Mouse (Mus musculus): ENCODE data around the gene Srsf7. TPM values are rescaled to one million over a fixed set of nuclear protein-coding genes. Genes with fewer than 3 reads are reported as not detected.
A peak's percentile ranks its signal among the peaks of the same experiment; 100 is the strongest.
"Not testable (repeated sequence)": the region's sequence is repeated elsewhere in the genome, so short reads cannot be mapped to it uniquely, and the experiment has no call there.

The Srsf7 gene
- total RNA-seq, 2 experiments from 2014 or later = 42.8 to 51.6 TPM

DNA sequence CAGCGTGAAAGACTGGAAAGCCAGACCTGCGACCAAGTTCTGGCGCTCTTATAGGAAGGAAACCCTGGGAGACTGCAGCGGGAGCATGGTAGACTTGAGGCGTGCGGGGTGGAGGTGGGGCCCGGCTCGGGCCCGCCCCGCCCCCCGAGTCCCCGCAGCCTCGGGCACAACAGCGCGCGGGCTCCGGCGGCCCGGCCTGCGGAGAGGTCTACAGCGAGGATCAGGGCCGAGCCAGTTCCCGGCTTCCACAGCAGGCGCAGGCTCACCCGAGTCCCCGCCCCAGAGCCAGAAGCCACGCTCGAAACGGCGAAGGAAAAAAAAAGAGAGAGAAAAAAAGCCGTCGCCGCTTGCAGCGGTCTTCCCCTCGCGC lies 821 bp downstream of the Srsf7 start:
- DNase-seq = no peak
- intact Hi-C loops (cut with DNase I) = no loop called here

DNA sequence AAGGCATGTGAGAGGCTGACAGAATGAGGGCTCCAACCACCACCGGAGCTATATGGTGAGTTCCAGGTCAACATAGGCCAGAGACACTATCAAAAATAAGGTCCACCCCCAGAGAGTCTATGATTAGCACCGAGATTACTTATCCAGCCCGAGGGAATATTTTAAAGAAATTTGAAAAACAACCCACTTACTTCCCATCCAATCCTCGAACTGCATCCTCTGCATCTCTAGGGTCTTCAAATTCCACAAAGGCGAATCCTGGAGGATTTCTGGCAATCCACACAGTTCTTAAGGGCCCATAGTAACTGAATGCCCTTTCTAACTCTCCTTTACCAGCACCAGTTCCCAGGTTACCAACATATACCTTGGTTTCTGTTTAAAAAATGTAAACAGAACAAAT lies 1.4 kb downstream of the Srsf7 start:
- intact Hi-C loops (cut with DNase I) = no loop called here

DNA sequence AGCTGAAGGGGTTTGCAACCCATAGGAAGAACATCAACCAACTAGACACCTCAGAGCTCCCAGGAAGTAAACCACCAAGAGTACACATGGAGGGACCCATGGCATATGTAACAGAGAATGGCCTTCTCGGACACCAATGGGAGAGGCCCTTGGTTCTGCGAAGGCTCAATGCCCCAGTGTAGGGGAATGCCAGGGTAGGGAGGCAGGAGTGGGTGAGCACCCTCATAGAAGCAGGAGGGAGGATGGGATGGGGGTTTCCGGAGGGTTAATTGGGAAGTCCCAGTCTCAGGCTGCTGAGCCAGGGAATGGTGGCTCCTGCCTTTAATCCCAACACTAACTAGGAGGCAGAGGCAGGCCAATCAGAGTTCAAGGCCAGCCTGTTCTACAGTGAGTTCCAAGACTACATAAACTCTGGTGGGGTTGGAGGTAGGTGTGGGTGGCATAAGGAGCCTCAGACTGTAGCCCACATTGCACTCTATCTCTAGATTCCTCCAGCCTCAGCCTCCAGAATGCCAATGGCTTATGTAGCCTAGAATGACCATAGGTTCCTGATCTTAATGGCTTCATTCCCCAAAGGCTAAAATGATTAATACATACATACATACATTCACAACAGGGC lies 7.8 kb downstream of the Srsf7 start:
- intact Hi-C loops (cut with DNase I) = no loop called here
- DNase-seq = no peak

More for the DNA sequence above, 1.4 kb downstream of the Srsf7 start:
- DNase-seq = no peak

DNA sequence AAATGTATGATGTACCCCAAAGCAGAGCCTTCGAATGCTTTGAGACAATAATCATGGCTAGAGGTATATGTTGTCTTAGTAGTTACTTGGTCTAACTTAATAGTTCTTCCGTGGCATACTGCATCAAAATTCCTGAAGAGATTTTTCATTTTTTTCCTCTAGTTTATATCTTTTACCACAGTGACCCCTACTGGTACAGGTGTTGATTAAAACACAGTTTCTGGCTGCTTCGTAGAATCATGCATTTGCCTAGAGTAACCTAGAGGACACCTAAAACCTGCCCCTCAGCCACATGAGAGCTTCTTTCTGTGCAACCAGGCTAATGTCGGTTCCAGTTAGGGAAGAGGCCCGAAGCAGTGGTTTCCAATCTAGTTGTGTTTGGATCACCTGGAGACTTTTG lies 14.0 kb downstream of the Srsf7 start:
- DNase-seq = no peak
- intact Hi-C loops (cut with DNase I) = no loop called here

DNA sequence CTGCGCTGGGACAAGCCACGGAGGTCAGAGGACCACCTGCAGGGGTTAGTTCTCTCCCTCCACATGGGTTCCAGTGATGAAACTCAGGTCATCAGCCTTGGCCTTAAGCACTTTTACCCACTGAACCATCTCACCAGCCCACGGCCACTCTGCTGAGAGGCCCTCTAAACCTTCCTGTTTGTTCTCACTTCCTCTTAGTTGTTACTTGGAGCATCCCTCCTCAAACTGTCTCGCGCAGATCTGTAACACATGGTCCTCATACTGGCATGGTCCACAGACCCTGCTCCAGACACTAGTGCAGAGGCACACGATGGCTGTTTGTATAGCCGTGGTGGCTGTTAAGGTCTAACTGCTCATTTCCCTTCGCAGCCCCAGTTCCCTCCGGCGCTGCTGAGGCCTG lies 23.5 kb downstream of the Srsf7 start:
- no peak for DNase-seq
- intact Hi-C loops (cut with DNase I) = loop anchor here (5.0 kb wide), 1 partner anchor 321 kb away; no protein-coding TSS in a partner anchor

DNA sequence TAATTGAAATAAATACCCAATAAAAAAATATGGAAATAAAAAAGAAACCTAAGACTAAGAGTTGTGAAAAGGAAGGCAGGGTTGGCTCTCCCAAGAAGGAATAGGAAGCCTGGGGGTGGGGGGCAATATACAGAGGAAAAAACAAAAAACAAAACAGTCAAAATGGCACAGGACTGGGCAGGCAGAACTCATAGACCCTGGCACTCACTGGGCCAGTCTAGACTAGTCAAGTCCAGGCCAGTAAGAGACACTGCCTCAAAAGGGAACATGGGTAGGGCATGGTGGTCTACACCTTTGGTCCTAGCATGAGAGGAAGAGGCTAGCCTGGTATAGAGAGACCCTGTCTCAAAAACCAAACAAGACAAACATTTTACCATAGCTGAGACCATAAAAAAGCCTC lies 26.6 kb downstream of the Srsf7 start:
- no peak for DNase-seq
- intact Hi-C loops (cut with DNase I) = loop anchor here (1.0 to 5.0 kb wide), 2 partner anchors 132 to 318 kb away; no protein-coding TSS in a partner anchor

DNA sequence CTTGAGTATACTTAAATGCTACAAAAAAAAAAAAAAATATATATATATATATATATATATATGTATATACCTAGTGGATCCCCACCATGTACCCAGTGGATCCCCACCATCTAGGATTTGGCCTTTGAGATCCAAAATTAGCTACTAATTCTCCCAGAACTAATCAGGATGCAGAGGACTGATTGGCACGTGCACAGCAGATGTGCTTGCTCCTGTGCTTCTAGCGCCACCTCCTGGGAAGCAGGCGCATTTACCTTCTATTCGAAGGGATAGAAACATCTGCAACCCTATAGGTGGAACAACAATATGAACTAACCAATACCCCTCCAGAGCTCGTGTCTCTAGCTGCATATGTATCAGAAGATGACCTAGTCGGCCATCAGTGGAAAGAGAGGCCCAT lies 27.1 kb downstream of the Srsf7 start:
- DNase-seq = peak; percentile 78 to 85
- intact Hi-C loops (cut with DNase I) = loop anchor here (1.0 to 5.0 kb wide), 2 partner anchors 132 to 318 kb away; no protein-coding TSS in a partner anchor

DNA sequence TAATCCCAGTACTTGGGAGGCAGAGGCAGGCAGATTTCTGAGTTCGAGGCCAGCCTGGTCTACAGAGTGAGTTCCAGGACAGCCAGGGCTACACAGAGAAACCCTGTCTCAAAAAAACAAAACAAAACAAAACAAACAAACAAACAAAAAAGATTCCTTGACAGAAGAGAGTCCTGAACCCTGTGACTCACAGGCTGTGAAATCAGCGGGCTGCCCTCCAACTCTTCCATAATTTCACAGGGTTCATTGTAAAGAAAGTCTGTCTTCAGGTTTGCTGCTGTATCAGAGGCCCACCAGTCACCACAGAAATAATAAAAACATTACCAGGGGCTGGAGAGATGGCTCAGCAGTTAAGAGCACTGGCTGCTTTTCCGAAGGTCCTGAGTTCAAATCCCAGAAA lies 28.3 kb downstream of the Srsf7 start:
- intact Hi-C loops (cut with DNase I); DNase-seq: not testable (repeated sequence)

DNA sequence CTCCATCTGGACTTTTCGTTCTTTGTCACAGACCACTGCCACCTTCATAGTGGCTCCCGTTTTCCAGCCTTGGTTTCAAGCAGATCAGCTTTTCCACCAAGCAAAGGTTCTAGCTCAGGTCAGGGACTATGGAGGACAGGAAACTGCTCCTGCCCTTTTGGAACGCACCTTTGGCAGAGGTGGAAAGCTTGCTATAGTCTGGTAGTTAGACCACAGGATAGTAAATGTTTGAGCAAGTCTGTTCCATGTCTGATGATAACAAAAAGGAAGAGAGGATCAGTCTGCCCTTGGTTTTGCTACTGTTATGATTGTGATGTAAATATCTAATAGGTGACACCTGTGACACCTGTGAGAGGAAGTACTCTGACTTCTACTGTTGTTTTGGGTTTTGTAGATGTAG lies 31.1 kb downstream of the Srsf7 start:
- intact Hi-C loops (cut with DNase I) = no loop called here
- DNase-seq = no peak

DNA sequence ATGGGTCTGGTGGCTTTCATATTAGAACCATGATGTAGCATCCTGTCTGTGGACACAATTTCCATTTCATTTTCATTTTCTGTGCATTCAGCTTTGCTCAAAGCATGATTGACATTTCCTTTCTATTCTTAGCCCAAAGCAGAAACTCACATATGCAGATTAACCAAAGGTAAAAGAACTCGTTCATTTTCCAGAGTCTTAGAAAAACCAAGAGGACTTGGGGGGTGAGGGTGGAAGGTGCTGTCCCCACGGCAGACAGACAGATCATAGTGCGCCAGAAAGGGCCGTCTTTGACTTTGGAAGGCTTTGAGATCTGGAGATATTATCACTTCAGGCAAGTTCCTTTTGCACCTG lies 31.7 kb downstream of the Srsf7 start:
- intact Hi-C loops (cut with DNase I) = no loop called here
- DNase-seq = no peak

DNA sequence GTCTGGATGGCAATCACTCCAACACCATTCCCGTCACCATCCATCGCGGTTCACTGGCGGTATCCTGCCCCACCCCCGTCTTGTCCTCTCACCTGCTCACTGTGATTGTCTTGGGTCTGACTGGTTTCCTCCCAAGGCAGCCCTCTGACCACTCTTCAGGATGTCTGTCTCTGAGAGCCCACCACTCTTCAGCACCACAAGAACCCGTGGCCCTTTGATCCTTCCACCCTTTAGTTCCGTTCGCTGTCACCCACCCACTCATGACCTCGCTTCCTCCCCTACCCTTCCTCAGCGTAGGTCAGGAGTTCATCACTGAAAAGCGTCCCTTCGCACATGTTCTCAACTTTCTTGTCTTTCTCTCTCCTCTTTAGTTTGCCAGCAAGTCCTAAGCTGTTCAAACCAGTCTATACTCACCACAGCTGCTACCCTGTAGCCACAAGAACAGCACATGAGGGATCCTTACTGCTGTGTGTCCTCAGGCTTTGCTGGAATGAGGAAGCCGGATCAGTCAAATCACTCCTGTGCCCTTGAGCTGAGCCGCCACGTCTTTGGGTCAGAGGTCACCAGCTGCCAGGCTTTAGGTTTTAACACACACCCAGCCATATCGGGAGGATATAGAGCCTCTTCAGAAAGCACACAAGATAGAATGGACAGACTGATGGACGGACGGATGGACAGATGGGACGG lies 32.3 kb downstream of the Srsf7 start:
- DNase-seq = no peak
- intact Hi-C loops (cut with DNase I) = no loop called here

DNA sequence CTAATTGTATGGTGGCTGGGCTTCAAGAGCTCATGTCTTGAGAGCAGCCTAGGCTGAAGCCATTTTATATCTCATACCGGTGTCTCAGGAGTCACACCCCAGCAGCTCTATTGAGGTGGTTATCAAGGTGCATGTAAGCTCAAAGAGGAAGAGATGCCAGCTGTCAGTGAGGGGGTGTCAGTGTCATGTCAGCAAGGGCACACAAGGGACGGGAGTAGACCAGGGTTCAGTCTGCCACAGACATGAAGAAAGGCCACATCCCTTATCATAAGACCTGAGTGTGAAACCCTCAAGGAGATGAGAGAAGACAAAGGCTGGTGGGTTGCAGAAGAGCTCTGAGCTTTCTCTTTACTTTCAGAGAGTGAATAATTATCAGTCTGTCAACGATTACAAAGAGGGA lies 33.0 kb downstream of the Srsf7 start:
- DNase-seq = no peak
- intact Hi-C loops (cut with DNase I) = no loop called here

DNA sequence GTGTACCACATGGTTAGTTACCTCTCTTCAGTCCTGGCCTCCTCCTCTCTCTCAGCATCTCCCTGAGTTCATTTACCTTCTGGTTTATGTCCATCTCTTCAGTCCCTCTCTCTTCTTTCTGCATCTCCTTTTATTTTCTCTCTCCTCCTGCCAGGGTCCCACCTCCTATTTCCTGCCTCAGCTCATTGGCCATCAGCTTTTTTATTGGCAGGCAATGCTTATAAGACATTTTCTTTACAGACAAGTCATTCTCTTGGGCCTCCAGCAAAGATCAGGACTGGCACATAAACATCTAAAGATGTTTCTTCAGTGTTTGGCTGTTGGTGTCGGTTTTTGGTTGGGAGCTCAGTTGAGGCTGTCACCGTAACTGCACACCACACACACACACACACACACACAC lies 33.4 kb downstream of the Srsf7 start:
- intact Hi-C loops (cut with DNase I) = no loop called here
- DNase-seq = no peak

DNA sequence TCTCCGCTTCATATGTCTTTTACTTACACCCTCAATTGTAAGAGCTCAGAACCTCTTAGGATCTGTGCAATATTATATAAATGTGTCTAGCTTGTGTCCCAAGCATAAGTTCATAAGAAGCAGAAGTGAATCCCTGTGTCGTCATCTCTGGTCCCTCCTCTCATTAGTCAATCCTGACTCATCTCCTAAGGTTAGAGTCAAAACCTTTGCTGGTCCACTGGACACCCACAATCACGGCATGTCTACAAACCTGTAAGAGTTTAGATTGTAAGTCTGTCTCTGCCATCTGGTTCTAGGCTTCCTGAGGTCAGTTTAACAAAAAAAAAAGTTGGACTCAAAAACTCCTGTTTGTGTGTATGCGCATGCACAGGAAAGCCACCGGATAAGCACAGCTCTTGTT lies 34.3 kb downstream of the Srsf7 start:
- DNase-seq = no peak
- intact Hi-C loops (cut with DNase I) = no loop called here

DNA sequence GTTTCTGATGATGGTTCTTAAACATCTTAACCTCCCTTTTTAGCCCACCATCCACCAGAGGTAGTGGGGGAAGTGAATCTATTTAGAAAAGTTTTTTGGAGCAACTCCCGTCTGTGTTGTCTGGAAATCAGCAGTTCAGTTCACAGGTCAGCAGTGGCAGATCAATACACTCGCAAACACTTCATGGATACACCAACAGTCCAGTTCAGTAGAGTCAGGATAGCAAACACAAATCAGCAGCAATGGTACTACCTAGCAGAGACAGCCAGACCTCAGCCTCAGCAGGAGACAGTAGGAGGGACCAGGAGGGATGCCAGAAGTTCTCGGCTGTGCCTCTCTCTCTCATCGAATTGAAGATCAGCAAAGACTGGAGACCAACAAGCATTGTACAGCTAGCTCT lies 35.2 kb downstream of the Srsf7 start:
- DNase-seq = no peak
- intact Hi-C loops (cut with DNase I) = no loop called here

DNA sequence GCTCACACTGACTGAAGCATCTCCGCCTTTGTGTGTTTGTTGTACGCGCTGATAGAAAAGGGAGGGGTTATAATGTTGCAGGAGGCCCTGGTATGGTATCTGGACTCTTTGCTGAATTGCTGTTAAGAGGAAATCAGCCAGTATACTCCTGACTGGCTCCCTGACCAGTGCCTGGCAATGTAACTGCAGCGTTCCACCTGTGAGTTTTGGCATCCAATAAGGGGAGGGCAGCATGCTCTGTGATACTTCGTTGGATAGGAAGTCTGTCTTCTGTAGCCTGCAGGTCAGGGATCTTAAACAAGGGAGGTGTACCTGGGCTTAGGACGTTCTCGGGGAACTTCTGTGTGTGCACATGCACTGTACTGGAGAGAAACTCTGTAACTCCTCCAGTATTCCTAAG lies 36.2 kb downstream of the Srsf7 start:
- no peak for DNase-seq
- intact Hi-C loops (cut with DNase I) = no loop called here

DNA sequence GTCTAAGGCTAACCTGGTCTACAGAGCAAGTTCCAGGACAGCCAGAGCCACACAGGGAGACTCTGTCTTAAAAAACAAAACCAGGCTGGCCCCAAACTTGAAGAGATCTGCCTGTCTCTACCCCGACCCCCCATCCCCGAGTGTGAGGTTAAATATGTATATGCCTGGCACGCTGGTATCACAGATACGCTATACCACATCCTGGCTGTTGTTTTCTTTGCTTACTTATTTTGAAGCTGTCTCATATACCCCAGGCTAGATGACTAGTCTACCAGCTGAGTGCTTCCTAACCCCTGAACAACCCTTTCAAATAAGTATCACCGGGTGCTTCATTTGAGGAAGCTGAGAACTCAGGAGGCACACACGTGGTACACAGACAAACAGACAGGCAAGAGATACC lies 37.3 kb downstream of the Srsf7 start:
- intact Hi-C loops (cut with DNase I) = loop anchor here (5.0 kb wide), 1 partner anchor 42 kb away; the partner anchor contains the start of gene Galm
- DNase-seq = no peak

DNA sequence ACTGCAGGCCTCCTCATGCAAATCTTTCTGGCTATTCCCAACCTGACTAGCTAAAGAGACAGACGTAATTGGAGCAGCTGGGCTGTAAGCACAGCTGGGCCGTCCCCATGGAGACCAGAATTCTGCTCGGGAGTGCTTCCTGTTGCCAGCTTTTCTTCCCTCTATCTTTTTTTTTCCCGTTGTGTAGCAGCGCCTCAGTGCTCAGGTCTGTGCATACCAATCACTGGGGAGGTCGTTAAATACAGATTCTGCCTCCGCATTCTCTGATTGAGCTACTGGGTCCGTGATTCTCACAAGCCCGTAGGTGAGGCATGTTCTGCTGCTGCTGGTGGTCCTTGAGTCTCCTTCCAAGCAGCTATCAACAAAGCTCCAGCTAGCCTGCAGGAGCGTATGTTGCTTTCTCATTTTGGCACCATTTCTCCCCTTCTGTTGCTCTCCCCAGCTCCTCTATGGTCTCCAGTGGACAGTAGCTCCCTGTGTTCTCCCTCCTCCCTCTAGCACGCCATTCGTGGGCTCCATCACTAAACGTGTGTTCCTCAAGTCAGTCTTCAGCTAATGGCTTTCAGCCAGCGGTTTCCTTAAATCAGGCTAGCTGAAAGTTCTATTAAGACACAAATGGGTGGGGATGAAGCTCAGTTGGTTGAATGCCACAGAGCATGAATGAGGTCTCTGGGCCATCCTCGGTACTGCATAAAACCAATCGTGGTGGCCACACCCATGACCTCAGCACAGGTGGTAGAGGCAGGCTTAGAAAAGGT lies 38.5 kb downstream of the Srsf7 start:
- intact Hi-C loops (cut with DNase I) = loop anchor here (5.0 kb wide), 1 partner anchor 41 kb away; the partner anchor contains the start of gene Galm
- peak; percentile 43 to 56 for DNase-seq

DNA sequence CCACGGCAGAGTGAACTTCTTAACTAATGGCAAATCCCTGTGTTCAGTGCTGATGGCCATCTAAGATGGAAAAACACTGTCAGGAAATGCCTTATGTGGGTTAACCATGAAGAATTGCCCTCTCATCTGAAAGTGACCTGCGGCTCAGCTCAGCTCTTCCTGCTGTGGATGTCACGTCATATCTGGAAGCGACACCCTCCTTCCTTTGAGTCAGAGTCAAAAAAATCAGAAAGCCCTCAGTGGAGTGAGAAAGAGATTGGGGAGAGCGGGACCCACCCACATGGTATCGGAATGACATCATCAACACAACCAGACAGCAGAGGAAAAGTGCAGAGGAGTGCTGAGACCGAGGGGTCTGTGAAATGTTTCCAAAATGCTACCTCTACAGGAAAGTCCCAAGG lies 39.3 kb downstream of the Srsf7 start:
- peak in 1 of 2 experiments; percentile 16 for DNase-seq
- intact Hi-C loops (cut with DNase I) = loop anchor here (5.0 kb wide), 1 partner anchor 41 kb away; the partner anchor contains the start of gene Galm

DNA sequence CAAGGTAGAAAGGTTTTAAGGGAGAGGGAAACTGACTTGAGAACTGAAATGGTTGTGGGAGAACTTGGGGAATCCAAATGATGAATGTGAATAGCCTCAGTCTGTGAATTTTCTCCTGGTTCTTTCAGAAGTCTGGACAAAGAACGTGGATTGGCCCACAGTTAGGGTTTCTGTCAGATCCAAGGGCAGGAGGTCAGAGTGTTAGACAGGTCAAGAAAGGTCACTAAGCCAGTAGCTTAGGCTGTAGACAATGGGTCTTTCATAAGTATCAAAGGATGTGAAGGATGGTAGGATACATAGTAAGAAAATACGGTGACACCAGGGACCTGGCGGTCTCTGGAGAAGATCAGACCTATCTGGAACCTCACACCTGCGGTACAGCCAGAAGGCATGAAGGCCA lies 39.7 kb downstream of the Srsf7 start:
- intact Hi-C loops (cut with DNase I) = loop anchor here (5.0 kb wide), 1 partner anchor 40 kb away; the partner anchor contains the start of gene Galm
- no peak for DNase-seq

DNA sequence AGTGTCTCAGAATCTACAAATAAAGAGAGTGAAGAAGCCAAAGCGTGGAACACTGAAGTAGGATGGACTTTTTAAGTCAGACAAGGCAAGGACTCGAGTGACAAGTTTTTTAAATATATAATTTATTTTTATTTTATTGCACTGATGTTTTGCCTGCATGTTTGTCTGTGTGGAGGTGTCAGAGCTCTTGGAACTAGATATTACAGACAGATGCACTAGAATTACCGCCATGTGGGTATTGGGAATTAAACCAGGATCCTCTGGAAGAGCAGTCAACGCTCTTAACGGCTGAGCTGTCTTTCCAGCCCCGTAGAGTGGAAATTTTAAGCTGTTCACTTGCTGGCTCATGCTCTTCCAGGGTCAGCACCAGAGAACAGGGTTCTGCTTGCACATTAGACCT lies 40.8 kb downstream of the Srsf7 start:
- intact Hi-C loops (cut with DNase I) = loop anchor here (5.0 kb wide), 1 partner anchor 39 kb away; the partner anchor contains the start of gene Galm
- DNase-seq = no peak

All from heart, postnatal 14 days (tissue).